Mouse (Mus musculus) cerebellum, adult 11-12 months (tissue): ENCODE results near the gene Focad.
"Not testable (repeated sequence)": the region's sequence is repeated elsewhere in the genome, so short reads cannot be mapped to it uniquely, and the experiment has no call there.

Experiments used
- DNase-seq: peaks from one replicate; pipeline ENCODE4 v3.0.0; 2022

The Focad gene

GRCm38 (mm10) chr4:88309676-88310075 is 215.2 kb downstream of the Focad start:
- no peak for DNase-seq

- DNase-seq, result no peak
These were observed 220.5 kb downstream of the Focad start for GRCm38 (mm10) chr4:88314898-88315297.

- DNase-seq, result no peak
These were observed 225.6 kb downstream of the Focad start for GRCm38 (mm10) chr4:88320067-88320466.

- DNase-seq, result no peak
These were observed 231.0 kb downstream of the Focad start for GRCm38 (mm10) chr4:88325392-88325791.

GRCm38 (mm10) chr4:88334533-88334932 is 240.1 kb downstream of the Focad start:
- DNase-seq, result no peak

- no peak for DNase-seq
These were observed 242.3 kb downstream of the Focad start for GRCm38 (mm10) chr4:88336753-88337152.

GRCm38 (mm10) chr4:88337365-88337764 is 242.9 kb downstream of the Focad start:
- no peak for DNase-seq

- no peak for DNase-seq
These were observed 243.7 kb downstream of the Focad start for GRCm38 (mm10) chr4:88338130-88338529.

- no peak for DNase-seq
These were observed 250.0 kb downstream of the Focad start for GRCm38 (mm10) chr4:88344468-88344867.

GRCm38 (mm10) chr4:88345065-88345464 is 250.6 kb downstream of the Focad start:
- DNase-seq, result no peak

GRCm38 (mm10) chr4:88345938-88346337 is 251.5 kb downstream of the Focad start:
- DNase-seq, result no peak

GRCm38 (mm10) chr4:88350910-88351309 is 256.5 kb downstream of the Focad start:
- peak; percentile 49 for DNase-seq

- DNase-seq, result no peak
These were observed 262.2 kb downstream of the Focad start for GRCm38 (mm10) chr4:88356652-88357051.

GRCm38 (mm10) chr4:88357431-88357830 is 263.0 kb downstream of the Focad start:
- DNase-seq, result no peak

- DNase-seq, result no peak
These were observed 275.5 kb downstream of the Focad start for GRCm38 (mm10) chr4:88369951-88370350.

- DNase-seq, result no peak
These were observed 276.4 kb downstream of the Focad start for GRCm38 (mm10) chr4:88370819-88371218.

GRCm38 (mm10) chr4:88372293-88373224 is 278.1 kb downstream of the Focad start:
- no peak for DNase-seq

- DNase-seq, result no peak
These were observed 295.6 kb downstream of the Focad start for GRCm38 (mm10) chr4:88390036-88390435.

- not testable (repeated sequence) for DNase-seq
These were observed 296.2 kb downstream of the Focad start for GRCm38 (mm10) chr4:88390596-88390995.

- DNase-seq, result no peak
These were observed 301.3 kb downstream of the Focad start for GRCm38 (mm10) chr4:88395717-88396116.

- no peak for DNase-seq
These were observed 302.6 kb downstream of the Focad start for GRCm38 (mm10) chr4:88396995-88397521.

GRCm38 (mm10) chr4:88400302-88400991 is 306.0 kb downstream of the Focad start:
- DNase-seq, result no peak

- DNase-seq, result no peak
These were observed 306.5 kb downstream of the Focad start for GRCm38 (mm10) chr4:88400992-88401313.

- DNase-seq, result no peak
These were observed 308.5 kb downstream of the Focad start for GRCm38 (mm10) chr4:88402884-88403283.
